Mouse (Mus musculus): ENCODE measurements around the gene Scamp5.
"Not testable (repeated sequence)": the region's sequence is repeated elsewhere in the genome, so short reads cannot be mapped to it uniquely, and the experiment has no call there.

Gene Scamp5

DNA sequence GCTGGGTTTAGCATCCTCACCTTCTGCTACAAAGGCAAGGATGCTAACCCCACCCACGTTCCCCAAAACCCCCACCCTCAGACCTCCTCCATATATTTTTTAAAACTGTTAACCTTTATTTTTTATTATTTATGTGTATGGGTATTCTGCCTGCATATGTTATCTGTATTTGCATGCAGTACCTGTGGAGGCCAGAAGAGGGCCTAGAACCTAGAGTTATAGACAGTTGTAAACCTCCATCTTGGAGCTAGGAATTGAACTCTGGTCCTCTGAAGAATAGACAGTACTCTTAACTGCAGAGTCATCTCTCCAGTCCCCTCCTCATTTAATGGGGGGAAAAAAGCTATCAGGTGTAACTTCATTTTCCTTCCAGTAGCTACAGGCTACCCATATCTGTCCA is 18.1 kb downstream of the Scamp5 start:
- no peak for DNase-seq

DNA sequence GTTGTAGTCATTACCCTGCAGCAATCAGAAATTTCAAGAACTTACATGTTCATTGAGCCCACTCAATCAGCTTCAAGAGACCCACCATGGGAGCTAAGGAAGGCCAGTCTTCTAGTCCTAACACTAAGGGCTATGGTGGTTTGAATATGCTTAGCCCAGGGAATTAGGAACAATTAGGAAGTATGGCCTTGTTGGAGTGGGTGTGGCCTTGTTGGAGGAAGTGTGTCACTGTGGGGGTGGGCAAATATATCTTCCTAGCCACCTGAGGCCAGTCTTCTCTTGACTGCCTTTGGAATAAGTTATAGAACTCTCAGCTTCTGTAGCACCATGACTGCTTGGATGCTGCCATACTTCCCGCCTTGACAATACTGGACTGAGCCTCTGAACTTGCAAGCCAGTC is 27.2 kb downstream of the Scamp5 start:
- DNase-seq = no peak

DNA sequence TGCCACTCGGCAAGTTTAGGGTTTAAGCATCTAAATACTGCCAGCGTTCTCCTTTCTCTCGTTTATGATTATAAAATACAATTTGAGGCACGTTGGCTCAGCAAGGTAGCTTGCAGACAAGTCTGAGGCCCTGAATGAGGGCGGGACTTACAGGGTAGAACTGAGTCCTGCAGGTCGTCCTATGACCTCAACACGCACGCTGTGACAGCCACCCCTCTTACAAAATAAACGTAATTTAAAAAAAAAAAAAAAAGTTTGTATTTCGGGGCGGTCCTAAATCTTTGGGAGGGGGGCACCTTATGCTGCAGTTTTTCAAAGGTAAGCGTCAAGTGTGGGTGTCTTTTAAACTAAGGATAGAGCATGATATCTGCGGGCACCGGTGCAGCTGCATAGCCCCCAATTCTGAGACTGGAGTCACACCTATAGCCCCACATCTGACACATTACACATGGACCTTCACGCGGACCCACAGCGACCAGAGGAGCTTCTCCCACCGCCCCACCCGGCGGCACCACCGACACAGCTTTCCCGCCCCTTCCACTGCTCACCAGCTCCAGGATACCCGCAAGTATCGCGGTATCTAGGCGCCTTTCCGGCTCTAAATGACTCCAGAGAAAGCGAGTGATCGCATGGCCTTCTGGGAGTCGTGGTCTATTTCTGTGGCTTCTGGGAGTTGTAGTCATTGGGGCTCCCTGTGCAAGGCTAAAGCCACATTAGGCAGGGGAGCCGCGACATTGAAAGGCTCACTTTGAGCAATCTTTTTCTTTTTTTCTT is 28.2 kb downstream of the Scamp5 start, which contains the start of gene Ppcdc:
TSS of gene Ppcdc (minus strand) at position 603 of the 774 bp plus-strand sequence.
- peak; percentile 94 to 96 for DNase-seq

DNA sequence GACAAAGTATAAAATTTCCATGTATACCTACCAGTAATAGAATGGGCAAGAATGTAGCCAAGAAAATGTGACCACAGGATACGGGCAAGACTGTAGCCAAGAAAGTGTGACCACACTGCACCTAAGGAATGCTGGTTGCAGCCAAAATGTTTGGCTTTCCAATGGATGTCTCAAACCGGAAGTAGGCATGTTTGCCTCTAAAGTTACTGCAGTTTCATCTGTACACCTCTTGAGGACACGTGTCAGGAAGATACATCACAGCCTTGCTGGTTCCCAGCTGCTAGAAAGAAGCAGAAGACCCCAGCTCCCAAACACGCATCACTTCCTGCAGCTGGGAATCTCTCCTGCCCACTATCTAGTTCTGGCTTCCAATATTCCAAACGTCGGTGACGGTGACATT is 28.8 kb downstream of the Scamp5 start:
- peak in 1 of 2 experiments; percentile 54 for DNase-seq

DNA sequence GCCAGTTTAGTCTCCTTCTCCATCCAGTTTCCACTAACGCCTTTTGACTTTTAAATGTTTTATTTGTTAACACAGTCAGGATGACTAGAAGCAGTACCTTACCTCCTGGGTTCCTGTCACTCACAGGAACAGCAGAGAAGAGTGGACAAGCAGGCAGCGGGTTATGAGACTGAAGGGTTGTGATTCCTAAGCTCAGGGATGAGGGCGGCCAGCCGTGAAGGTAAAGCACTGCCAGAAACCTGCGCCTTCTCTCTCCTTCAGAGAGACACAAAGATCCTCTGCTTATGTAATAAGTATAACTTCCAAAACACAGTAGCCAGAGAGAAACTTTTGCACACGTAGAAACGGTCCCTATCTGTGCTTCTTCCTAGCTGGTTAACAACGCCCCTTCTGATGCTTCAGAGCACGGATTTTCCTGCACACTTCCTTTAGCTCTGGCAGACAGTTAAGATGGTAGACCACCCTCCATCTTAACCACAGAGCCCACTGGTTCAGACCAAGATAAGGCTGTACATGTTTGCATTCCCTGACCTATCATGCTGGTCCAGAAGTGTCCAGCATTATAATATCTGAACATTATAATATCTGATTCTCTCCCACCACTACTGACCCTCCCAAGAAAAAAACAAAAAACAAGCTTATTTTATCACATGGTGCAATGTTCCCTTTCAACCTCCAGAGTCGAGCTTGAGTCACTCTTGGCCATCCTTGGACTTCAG is 29.8 kb downstream of the Scamp5 start:
- DNase-seq = peak; percentile 40 to 60

DNA sequence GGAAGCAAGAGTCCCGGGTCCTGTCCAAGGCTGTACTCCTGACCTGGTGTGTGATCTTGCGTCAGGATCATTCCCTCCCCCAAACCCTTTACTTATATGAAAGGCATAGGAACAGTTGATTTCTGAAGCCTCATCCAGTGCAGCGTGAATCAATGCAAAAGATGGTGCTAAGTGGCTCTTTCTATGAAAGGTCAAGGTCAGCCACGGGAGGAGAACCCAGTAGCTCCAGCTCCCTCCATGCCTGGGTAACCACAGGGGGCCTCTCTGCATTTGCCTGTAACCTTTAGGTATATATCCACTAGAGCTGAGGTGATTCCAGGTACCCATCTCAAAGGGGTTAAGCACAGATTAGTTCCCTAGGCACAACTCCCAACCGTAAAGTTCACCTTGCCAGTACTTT is 31.7 kb downstream of the Scamp5 start:
- no peak for DNase-seq

DNA sequence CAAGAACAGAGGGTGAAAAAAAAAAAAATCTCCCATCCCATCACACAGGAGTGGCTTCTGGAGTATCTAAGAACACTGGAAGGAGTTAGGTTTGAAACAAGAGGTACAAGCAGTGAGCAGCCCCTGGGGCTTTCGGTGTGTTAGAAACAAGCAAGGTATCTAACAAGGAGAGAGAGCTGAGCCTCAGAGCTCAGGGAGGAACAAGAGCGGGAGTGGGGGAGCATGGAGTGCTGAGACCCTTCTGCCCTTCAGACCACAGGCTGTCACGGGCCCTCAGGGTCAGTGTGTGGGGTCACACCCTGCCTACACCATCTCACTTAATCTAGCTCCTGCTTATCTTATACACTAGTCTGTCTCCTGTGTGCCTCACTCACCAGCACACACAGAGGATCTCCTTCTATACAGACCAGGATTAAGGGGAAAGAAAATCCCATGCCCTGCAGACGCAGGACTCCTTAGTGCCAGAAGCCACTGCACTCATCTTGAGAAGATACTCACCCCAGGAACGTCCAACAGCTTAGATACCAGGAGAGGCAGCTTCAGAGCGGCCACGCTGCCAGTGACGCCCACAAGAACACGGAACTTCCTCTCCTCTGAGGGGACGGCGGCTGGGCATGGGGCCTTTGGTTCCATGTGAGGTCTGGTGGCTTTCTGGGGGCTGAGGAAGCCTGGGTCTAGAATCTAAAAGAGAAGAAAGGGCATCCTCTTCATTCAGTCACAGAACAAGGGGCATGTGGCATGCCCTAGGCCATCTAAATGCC is 33.3 kb downstream of the Scamp5 start:
- no peak for DNase-seq

DNA sequence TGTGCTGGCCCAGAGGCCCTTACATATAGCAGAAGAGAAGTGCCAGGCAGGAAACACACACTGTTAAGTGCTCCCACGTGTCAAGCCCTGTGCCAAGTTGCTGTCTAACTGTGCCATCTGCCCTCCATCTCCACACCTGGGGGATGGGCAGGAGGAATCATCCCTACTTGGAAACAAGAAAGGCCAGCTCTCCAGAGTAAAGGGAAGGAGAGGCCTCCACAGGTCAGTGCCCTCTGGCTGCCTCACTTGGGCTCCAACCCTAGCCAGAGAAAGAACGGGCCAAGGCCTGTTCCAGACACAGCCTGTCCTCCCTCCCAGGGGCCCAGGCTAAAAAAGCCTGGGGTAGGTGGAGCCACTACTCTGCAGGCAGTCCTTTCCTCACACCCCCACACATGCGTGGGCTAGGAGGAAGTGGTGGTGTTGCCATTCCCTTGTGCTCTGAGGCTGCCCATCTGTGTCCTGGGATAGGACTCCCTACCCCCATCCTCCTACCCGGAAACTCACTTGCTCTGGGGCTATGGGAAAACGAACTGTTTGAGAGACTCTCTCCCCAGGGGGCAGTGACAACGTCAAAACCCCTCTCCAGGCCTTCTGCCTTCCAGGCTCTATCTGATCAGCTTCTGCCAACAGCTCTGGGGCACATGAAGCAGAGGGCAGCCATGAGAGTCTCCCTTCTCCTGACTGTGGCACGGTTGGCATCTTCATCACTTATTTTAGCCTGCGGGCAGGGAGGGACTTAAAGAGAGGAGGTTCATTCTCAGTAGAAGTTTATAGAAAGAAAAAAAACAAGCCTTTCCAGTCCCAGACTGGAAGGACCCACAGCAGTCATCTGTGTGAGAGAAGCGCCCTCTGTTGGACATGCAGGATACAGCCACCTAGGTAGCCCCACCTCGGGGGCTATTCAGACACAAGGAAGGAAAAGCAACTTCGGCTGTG is 34.5 kb downstream of the Scamp5 start:
- peak; percentile 81 to 83 for DNase-seq

DNA sequence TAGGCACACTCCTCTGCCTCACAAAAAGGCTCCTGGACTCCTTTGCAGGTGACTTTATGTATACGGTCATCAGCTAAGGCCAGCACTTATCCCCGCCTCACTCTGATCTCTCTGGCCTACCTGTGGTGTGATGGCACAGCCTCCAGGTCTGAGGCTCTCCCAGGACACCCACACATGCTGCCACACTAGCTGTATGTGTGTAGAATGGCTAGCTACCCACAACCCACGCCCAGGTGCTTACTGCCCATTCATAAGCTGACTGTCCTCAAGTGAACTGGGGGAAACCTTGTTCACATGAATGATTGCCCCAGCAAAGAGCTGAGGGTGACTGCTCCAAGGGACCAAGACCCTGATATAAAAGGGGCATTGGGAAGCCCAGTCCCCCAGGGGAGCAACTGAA is 35.4 kb downstream of the Scamp5 start:
- DNase-seq = no peak

DNA sequence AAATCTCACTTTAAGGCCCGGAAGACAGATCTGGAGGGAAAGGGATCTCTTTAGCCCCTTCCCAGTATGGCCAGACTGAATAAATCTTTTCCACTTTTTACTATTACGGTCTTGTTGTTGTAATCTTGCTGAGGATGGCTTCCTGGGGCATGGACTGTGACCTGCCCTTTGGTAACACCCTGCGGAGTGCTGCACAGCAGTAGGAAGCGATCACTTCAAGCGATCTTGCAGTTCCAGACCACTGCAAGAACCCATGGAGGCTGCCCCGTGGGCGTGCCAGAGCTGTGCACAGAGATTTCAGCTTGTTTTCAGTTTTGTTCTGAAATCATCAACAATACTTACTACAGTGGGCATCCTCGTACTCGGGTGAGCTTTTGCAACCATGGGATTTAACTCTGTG is 36.7 kb downstream of the Scamp5 start:
- peak; percentile 50 for DNase-seq

DNA sequence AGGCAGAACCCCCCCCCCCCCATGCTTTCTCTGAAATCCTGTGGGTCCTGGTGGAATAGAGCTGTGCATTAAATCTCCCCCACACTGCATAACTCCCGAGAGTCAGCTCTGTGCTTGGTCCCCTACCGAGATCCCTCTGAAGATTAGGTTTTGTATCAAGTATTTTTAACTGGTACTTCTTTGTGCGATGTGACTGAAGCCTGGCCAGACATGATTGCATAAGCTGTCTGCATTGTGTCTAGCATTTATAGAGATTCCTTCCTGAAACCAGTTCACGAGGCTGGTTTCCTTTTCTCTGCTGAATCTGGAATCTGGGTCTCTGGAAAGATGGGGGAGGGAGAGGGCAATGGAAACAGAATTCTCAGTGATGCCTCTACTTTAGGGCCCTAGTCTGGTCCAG is 39.5 kb downstream of the Scamp5 start:
- DNase-seq = no peak

DNA sequence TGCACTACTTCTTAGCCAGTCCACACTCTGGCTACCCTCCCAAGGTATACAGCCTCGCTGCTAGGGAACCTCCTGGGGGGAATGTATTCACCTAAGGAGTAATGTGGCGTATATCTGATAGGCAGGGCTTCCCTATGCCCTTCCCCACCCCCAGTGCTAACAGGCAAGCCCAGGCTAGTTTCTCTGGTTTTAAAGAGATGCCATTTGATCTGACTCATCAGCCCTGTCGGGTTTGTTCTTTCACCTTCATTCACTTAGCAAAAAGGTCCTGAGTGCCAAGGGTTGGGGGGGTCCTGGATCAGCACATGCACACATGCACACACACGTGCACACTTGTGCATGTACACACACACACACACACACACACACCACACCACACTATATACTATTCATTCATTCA is 39.9 kb downstream of the Scamp5 start:
- DNase-seq = no peak

DNA sequence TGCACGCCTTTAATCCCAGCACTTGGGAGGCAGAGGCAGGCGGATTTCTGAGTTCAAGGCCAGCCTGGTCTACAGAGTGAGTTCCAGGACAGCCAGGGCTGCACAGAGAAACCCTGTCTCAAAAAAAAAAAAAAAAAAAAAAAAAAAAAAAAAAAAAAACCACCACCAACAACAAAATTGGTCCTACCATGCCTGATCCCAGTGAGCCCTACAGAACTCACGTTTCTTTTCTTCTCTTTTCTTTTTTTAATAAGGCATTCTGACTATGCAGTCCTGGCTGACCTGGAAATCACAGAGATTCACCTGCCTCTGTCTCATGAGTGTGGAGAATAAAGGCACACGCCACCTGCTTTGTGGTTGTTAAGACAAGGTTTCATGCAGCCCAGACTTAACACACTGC is 40.7 kb downstream of the Scamp5 start:
- DNase-seq = not testable (repeated sequence)

DNA sequence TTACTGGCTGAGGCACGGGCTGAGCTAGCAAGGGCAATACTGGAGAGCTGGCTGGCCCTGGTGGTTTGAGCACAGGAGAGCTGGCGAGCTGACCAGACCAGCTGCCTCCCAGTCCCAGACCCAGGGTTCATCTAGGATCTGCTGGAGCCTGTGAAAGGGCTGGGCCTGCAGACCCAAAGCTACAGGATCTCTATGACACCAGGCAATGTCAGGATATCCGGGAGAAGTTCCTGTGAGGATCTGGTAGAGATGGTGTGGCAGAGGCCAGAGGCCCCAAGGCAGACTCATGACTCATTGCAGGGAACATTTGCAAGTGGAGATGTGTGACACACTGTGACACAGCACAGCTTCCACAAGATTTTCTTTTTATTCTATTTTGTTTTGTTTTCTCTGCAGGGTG is 42.7 kb downstream of the Scamp5 start:
- DNase-seq = peak in 1 of 2 experiments; percentile 21

DNA sequence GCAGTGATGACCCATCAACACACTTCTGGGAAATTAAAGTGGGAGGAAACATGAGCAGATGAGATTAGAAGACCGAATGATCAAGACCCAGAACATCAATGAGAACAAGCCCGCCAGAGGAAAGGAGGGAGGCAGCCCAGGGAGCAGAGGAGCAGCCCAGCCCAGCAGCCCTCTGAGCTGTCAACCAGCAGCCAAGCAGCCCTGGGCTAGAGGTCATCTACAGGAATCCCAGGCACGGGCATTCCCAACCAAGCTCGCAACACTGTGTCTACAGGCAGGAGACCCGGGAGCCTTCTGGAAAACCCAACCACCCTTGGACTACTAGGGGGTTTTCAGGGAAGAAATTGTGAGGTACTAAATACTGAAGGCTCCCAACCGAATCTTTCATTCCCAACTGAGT is 43.8 kb downstream of the Scamp5 start:
- DNase-seq = no peak

DNA sequence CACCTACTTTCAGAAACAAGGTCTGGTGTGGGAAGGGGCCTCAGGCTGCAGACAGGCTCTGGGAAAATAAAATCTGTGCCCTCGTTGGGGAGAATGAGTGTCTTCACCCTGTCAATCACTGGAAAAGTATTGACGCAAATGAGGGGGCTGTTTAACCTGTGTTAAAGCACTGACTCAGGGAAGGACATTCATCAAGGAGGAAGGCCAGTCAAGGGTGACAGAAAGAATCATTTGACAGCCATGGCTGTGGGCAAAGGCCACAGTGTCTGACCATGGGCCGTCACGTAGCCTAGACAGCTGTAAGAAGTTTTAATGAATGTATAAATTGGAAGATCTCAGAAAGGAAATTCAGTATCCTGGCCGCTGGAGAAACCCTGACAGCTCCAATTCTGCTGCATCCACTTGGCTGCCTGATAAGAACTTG is 46.2 kb downstream of the Scamp5 start:
- DNase-seq = no peak

DNA sequence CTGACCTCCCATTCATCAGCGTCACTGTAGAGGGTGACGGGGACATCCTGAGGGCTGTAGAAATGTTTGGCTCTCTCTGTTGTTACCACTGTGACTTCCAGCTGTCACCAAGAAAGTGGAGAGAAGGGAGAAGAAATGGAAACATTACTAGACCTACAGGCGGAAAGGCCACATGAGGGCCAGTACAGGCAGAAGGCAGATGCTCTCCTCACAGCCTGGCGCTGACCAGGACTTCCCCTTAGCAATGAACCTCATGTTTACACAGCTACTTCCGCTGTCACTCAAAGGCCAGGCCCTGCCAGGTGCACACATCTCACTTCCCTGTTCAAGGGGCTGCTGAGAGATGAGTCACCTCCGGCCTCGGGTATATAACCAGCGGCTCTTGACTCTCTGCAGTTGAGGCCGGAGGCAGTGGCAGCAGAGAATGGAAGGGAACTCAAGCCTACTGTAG is 46.7 kb downstream of the Scamp5 start:
- peak; percentile 61 to 69 for DNase-seq

DNA sequence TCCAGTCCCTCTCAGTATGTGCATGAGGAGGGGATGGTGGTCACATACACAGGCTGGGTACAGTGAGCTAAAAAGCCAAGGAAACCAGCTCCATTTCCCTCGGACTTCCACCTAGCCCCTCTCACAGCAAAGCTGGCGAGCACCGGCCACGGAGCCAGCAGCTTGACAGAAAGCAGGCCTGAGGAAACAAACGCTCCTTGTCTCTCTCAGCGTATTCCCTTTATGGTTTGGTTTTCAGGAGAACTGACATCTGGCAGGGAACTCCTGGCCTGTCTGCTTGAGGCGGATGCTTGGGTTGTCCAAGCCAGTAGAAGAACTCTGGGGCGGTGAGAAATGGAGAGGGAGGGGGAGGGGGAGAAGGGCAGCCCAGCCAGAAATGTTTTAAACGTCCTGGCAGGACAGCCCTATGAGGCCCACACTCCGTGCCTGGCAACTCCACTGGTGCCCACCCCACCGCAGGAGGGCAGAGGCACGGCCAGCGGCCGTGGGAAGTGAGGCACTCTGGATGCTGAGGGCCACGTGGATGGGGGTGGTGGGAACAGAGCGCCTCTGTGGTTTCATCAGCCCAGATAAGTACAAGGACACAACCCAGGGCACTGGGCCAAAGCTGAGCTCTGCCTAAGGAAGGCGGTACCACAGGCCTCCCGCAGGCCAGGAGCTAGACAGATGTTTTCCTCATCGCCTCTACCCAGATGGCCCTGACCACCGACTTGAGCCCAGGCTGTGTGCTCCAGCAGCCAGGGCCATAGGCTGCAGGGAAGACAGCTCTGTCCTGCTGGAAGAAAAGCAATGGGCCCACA is 47.3 kb downstream of the Scamp5 start:
- peak; percentile 66 to 69 for DNase-seq

DNA sequence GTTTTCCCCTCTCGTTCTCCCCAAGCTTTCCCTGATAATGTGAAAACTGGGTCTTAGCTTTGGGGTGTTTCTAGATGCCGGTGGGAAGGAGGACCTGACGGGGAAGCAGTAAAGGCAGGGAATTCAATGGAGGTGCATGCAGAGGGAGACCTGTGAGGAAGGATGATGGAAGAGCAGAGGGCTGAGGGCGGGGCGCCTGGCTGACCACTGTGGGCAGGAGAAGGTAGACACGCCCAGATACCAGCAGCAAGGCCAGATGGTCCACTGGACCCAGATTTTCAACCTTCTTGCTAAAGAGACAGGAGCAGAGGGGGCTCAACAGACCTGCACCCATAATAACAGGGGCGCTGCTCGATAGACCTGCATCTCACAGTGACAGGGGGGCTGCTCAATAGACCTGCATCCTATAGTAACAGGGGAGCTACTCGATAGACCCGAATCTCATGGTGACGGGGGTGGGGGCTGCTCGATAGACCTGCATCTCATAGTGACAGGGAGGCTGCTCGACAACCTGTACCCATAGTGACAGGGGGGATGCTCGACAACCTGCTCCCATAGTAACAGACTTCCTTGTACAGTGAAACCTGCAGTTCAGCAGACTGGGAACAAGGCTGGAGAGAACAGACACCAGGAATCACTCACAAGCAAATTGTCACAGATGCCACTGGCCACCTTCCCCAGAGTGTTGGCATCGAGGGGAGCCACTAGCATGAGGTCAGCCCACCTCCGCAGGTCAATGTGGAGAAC is 48.2 kb downstream of the Scamp5 start:
- DNase-seq = no peak

DNA sequence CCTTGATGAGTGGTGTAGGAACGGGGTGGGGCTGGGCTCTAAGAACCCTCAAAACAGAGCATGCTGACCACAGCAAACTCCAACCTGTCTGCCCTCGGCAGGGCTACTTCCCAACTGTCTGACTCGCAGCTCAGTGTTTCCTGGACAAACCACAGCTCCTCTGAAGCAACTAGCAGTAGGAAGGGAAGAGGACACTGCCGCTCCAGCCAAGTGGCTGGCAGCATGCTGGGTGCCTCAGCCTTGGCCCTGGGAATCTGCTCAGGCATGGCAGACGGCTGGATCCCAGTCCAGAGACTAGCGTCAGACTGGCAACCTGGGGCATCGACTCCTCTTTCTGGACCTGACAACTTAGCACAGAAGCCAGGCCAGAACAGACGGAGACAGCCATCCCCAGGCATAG is 50.5 kb downstream of the Scamp5 start:
- DNase-seq = no peak

Measured in kidney, adult 8-10 months (tissue).